Mouse (Mus musculus) ES-Bruce4 (cell line): ENCODE measurements around the gene Rad50.

ENCODE experiments used
- CTCF ChIP-seq: IDR thresholded peaks from one replicate; pipeline ENCODE4 v1.8.1; 2011; ENCODE audit warnings: low read depth, low read length
- EP300 ChIP-seq: IDR thresholded peaks from 2 replicates; pipeline ENCODE4 v1.6.1; 2011; ENCODE audit warnings: low read depth, low read length; ENCODE audit not compliant: insufficient read depth
- POLR2A ChIP-seq: IDR thresholded peaks from one replicate; pipeline ENCODE4 v1.8.1; 2011; ENCODE audit warnings: low read length; ENCODE audit not compliant: insufficient read depth

- TF ChIP-seq EP300 (no peak), POLR2A (no peak), CTCF (peak; percentile 70)
These were observed 64.3 kb downstream of the Rad50 start for GRCm38 (mm10) chr11:53642744-53643279.
